Mouse (Mus musculus) inflammation-experienced regulatory T-cells, adult 6 months (primary cell): ENCODE measurements around the gene Olfr107. TPM values are rescaled to one million over a fixed set of nuclear protein-coding genes. Genes with fewer than 3 reads are reported as not detected.

ENCODE experiments used
- ATAC-seq: one replicate; pipeline ENCODE4 v1.8.0; 2017
- polyA plus RNA-seq, 3 experiments: library from polyadenylated mRNA; unstranded; fragments of 100-300 nt; shearing (Covaris generic); gene quantifications; one replicate each; pipeline ENCODE4 v1.2.1; 2017

The Olfr107 gene
- under 1 TPM in 1 of 3 experiments, not detected in 2; 0.17 TPM for polyA plus RNA-seq

DNA sequence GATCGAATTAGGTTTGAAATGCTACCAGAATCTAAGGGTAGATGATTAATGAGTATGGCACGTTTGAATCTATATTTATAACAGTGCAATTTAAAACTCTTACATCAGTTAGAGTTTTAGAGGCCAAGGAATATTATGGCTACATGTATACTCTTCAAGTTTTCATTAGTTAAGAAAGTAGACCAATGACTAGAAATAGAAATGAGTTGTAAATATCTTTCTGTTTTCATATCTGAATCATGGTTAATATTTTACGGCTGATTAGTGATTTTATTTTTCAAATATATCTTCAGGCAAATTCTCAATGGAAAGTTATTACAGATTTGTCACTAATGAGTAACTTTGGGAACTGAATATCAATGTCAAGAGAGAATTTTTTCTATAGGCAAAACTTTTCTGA lies at the start of gene Olfr107:
TSS of gene Olfr107 (plus strand) at position 301 of the 400 bp plus-strand sequence.
- ATAC-seq = no peak

DNA sequence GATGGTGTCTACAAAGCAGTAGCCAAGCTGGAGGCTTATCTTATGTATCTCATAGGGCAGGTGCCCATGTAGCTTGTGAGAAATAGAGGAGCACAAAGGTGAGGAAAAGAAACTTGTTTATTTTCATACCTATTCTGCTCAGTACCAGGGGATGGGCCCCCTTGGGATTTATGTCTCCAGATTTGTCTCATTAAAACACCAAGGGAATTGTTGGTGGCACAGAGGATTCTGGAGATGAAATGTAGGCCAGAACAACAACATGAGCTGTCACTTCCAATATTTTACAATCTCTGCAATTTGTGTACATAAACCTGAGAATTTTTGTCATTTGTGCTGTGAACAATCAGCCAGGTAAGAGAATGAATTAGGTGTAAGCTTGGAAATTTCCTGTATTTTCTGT lies 39.7 kb upstream of the Olfr107 start, which contains the start of gene Olfr104-ps:
TSS of gene Olfr104-ps (plus strand) at position 301 of the 400 bp plus-strand sequence.
- ATAC-seq = no peak

DNA sequence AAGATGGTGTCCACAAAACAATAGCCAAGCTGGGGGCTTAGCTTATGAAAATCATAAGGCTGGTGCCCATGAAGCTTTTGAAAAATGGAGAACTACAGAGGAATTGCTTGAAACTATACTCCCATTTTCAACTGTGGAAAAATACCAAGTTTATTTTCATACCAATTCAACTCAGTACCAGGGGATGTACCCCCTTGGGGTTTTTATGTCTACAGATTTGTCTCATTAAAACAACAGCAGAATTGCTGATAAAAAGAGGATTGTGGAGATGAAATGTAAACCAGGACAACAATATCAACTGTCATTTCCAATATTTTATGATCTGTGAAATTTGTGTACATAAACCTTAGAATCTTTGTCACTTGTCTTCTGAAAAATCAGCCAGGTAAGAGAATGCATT lies 20.3 kb upstream of the Olfr107 start, which contains the start of gene Olfr105-ps:
TSS of gene Olfr105-ps (plus strand) at position 301 of the 400 bp plus-strand sequence.
- no peak for ATAC-seq

DNA sequence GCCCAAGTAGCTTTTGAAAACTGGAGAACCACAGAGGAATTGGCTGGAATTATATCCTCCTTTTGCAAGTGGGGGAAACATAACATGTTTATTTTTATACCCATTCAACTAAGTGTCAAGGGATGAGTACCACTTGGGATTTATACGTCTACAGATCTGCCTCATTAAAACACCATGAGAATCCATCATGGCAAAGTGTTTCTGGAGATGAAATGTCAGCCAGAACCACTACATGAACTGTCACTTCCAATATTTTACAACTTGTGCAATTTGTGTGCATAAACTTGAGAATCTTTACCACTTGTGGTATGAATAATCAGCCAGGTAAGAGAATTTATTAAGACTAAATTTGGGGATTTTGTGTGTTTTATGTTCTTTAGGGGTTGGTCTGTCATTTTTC lies 8.9 kb upstream of the Olfr107 start, which contains the start of gene Olfr106-ps:
TSS of gene Olfr106-ps (plus strand) at position 301 of the 400 bp plus-strand sequence.
- no peak for ATAC-seq

DNA sequence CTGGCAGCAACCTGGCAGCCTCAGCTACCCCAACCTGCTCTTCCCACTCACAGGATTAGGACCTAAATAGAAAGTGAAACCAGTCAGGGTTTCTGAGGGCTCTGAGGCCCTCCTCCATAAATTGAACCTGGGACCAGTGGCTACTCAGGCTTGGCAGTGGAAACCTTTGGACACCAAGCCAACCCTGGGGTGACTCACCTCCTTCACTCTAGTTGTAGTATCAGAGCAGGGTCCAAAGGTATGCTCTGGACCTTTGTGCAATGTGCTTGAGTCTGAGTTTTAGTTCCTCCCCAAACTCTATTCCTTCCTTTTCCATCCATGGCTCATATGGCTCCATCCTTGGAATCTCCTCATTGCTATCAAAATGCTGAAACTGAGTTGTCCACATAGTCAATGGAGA lies 14.4 kb downstream of the Olfr107 start:
- no peak for ATAC-seq

DNA sequence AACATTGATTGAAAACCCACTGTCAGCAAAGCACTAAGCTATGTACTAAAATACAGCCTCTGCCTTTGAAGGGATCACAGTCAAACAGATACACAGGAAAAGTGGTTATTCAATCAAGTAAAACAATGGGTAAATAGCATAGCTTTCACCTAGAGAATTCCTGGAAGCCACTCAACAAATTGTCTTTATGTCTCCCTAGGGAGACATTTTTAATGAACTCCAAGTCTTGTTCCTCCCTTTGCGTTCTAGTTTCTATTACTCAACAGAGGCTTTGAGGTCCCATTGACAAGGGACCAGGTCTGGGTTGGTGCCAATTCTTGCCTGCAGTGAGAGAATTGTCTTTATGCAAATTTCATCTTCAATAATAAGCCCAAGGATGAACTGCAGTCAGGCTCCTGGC lies 46.2 kb downstream of the Olfr107 start, which contains the start of gene Olfr108:
TSS of gene Olfr108 (plus strand) at position 301 of the 400 bp plus-strand sequence.
- no peak for ATAC-seq

Other genes starting within 250 kb of the Olfr107 start
- gene Olfr93, start 237.7 kb upstream of the Olfr107 start, polyA plus RNA-seq = not detected
- gene Ubd, start 205.3 kb upstream of the Olfr107 start, polyA plus RNA-seq = 1 to 10 TPM in 1 of 3 experiments, under 1 TPM in 1, not detected in 1; 0.62 to 1.6 TPM
- gene Olfr94, start 198.2 kb upstream of the Olfr107 start, polyA plus RNA-seq = not detected
- gene Olfr95, start 186.1 kb upstream of the Olfr107 start, polyA plus RNA-seq = not detected
- gene Olfr96, start 179.1 kb upstream of the Olfr107 start, polyA plus RNA-seq = not detected
- not detected for gene Olfr97, start 161.9 kb upstream of the Olfr107 start, polyA plus RNA-seq
- gene Olfr98, start 135.5 kb upstream of the Olfr107 start, polyA plus RNA-seq = 1 to 10 TPM in 1 of 3 experiments, under 1 TPM in 2; 0.78 to 5.2 (median 0.99) TPM
- gene H2-M3, start 129.0 kb upstream of the Olfr107 start, polyA plus RNA-seq = 100 to 1,000 TPM; 125 to 156 (median 125) TPM
- 1 to 10 TPM; 2.7 to 7.2 (median 5.0) TPM for gene Olfr99, start 115.8 kb upstream of the Olfr107 start, polyA plus RNA-seq
- gene Olfr101, start 94.9 kb upstream of the Olfr107 start, polyA plus RNA-seq = under 1 TPM in 2 of 3 experiments, not detected in 1; 0.13 to 0.45 TPM
- under 1 TPM in 2 of 3 experiments, not detected in 1; 0.13 to 0.20 TPM for gene Olfr102, start 82.2 kb upstream of the Olfr107 start, polyA plus RNA-seq
- not detected for gene Olfr103, start 59.5 kb upstream of the Olfr107 start, polyA plus RNA-seq
- not detected for gene Olfr104-ps, start 39.6 kb upstream of the Olfr107 start, polyA plus RNA-seq
- not detected for gene Olfr105-ps, start 20.2 kb upstream of the Olfr107 start, polyA plus RNA-seq
- gene Olfr106-ps, start 8.8 kb upstream of the Olfr107 start, polyA plus RNA-seq = not detected
- not detected for gene Olfr108, start 46.3 kb downstream of the Olfr107 start, polyA plus RNA-seq
- not detected for gene Olfr109, start 59.7 kb downstream of the Olfr107 start, polyA plus RNA-seq
- gene H2-M2, start 84.3 kb downstream of the Olfr107 start, polyA plus RNA-seq = under 1 TPM in 2 of 3 experiments, not detected in 1; 0.38 to 0.47 TPM
- gene Olfr110, start 93.2 kb downstream of the Olfr107 start, polyA plus RNA-seq = not detected
- gene Olfr111, start 108.8 kb downstream of the Olfr107 start, polyA plus RNA-seq = not detected
- gene Olfr112, start 170.2 kb downstream of the Olfr107 start, polyA plus RNA-seq = not detected
- not detected for gene Olfr113, start 178.4 kb downstream of the Olfr107 start, polyA plus RNA-seq
- gene Olfr114, start 193.5 kb downstream of the Olfr107 start, polyA plus RNA-seq = not detected
- not detected for gene Olfr115, start 227.9 kb downstream of the Olfr107 start, polyA plus RNA-seq
- not detected for gene Olfr116, start 228.0 kb downstream of the Olfr107 start, polyA plus RNA-seq